Mouse (Mus musculus): ENCODE measurements around the gene Pou3f1. TPM values are rescaled to one million over a fixed set of nuclear protein-coding genes. Genes with fewer than 3 reads are reported as not detected.
A peak's percentile ranks its signal among the peaks of the same experiment; 100 is the strongest.

The Pou3f1 gene
- polyA plus RNA-seq, 1 experiment from 2014 or later = 0.14 TPM

GRCm38 (mm10) chr4:124624111-124624581, 32.5 kb upstream of the Pou3f1 start:
- Histone ChIP-seq H3K4me3 (no peak overlapping the region), H3K27ac (no peak overlapping the region), H3K9me3 (replicated peaks) (no peaks in the 10 kb centered on the region), H3K4me1 (replicated peaks) (peaks cover 9% of the 10 kb centered on the region), H3K9ac (no peak overlapping the region), H3K4me2 (no peak overlapping the region), H3K27me3 (no peaks in the 10 kb centered on the region), H3K36me3 (no peaks in the 10 kb centered on the region)
- ATAC-seq (replicated peaks; ENCODE audit: insufficient number of reproducible peaks, insufficient read depth, low FRiP score, low read depth) = no peak
- WGBS = 27% methylated on average over 7 of the region's 7 CpGs

GRCm38 (mm10) chr4:124626836-124627235, 29.8 kb upstream of the Pou3f1 start:
- H3K36me3 ChIP-seq = no peaks in the 10 kb centered on the region
- H3K9ac ChIP-seq = no peak overlapping the region
- H3K4me3 ChIP-seq = no peak overlapping the region
- H3K4me2 ChIP-seq = no peak overlapping the region
- ATAC-seq (replicated peaks; ENCODE audit: insufficient number of reproducible peaks, insufficient read depth, low FRiP score, low read depth) = no peak
- H3K27ac ChIP-seq = no peak overlapping the region
- H3K4me1 ChIP-seq (replicated peaks) = peaks cover 9% of the 10 kb centered on the region
- H3K27me3 ChIP-seq = peaks cover 5% of the 10 kb centered on the region; the same call in 1 of the 2 replicates
- no peaks in the 10 kb centered on the region for H3K9me3 ChIP-seq (replicated peaks)
- WGBS = 81% methylated on average over 1 of the region's 1 CpGs

GRCm38 (mm10) chr4:124631456-124631855, 25.2 kb upstream of the Pou3f1 start:
- WGBS = 45% methylated on average over 4 of the region's 4 CpGs
- no peak overlapping the region for H3K4me3 ChIP-seq
- no peak for ATAC-seq (replicated peaks; ENCODE audit: insufficient number of reproducible peaks, insufficient read depth, low FRiP score, low read depth)

GRCm38 (mm10) chr4:124632856-124633255, 23.8 kb upstream of the Pou3f1 start:
- Histone ChIP-seq H3K27ac (no peak overlapping the region), H3K4me3 (no peak overlapping the region), H3K4me2 (no peak overlapping the region), H3K36me3 (no peaks in the 10 kb centered on the region), H3K9ac (no peak overlapping the region), H3K9me3 (replicated peaks) (no peaks in the 10 kb centered on the region), H3K4me1 (replicated peaks) (no peaks in the 10 kb centered on the region), H3K27me3 (peaks cover 25% of the 10 kb centered on the region)
- no peak for ATAC-seq (replicated peaks; ENCODE audit: insufficient number of reproducible peaks, insufficient read depth, low FRiP score, low read depth)
- WGBS = 63% methylated on average over 10 of the region's 10 CpGs

More at GRCm38 (mm10) chr4:124631456-124631855, 25.2 kb upstream of the Pou3f1 start:
- no peak overlapping the region for H3K27ac ChIP-seq
- no peak overlapping the region for H3K9ac ChIP-seq
- no peaks in the 10 kb centered on the region for H3K36me3 ChIP-seq
- no peaks in the 10 kb centered on the region for H3K9me3 ChIP-seq (replicated peaks)
- no peak overlapping the region for H3K4me2 ChIP-seq
- H3K4me1 ChIP-seq (replicated peaks) = no peaks in the 10 kb centered on the region
- peaks cover 20% of the 10 kb centered on the region for H3K27me3 ChIP-seq

GRCm38 (mm10) chr4:124633281-124633680, 23.3 kb upstream of the Pou3f1 start:
- Histone ChIP-seq H3K4me1 (replicated peaks) (no peaks in the 10 kb centered on the region), H3K9ac (no peak overlapping the region), H3K4me2 (no peak overlapping the region), H3K9me3 (replicated peaks) (no peaks in the 10 kb centered on the region), H3K27me3 (peaks cover 28% of the 10 kb centered on the region), H3K36me3 (no peaks in the 10 kb centered on the region), H3K27ac (no peak overlapping the region), H3K4me3 (no peak overlapping the region)
- WGBS = 3% methylated on average over 9 of the region's 9 CpGs
- no peak for ATAC-seq (replicated peaks; ENCODE audit: insufficient number of reproducible peaks, insufficient read depth, low FRiP score, low read depth)

GRCm38 (mm10) chr4:124639715-124640114, 16.9 kb upstream of the Pou3f1 start:
- Histone ChIP-seq H3K4me2 (peak overlapping the region; percentile 53), H3K27me3 (peaks cover 36% of the 10 kb centered on the region), H3K27ac (no peak overlapping the region), H3K36me3 (no peaks in the 10 kb centered on the region), H3K4me1 (replicated peaks) (peaks cover 21% of the 10 kb centered on the region), H3K9ac (0 out of 2 replicates have a peak overlapping the region, but pooled peaks have one; percentile 28), H3K4me3 (0 out of 2 replicates have a peak overlapping the region, but pooled peaks have one; percentile 21), H3K9me3 (replicated peaks) (no peaks in the 10 kb centered on the region)
- no peak for ATAC-seq (replicated peaks; ENCODE audit: insufficient number of reproducible peaks, insufficient read depth, low FRiP score, low read depth)
- WGBS = 13% methylated on average over 12 of the region's 12 CpGs

- WGBS = 56% methylated on average over 9 of the region's 9 CpGs
- Histone ChIP-seq H3K4me3 (no peak overlapping the region), H3K4me1 (replicated peaks) (peaks cover 44% of the 10 kb centered on the region), H3K4me2 (no peak overlapping the region), H3K9me3 (replicated peaks) (no peaks in the 10 kb centered on the region), H3K36me3 (no peaks in the 10 kb centered on the region), H3K9ac (no peak overlapping the region), H3K27ac (peak overlapping the region; percentile 61; the same call in 1 of the 2 replicates), H3K27me3 (peaks cover 22% of the 10 kb centered on the region)
- no peak for ATAC-seq (replicated peaks; ENCODE audit: insufficient number of reproducible peaks, insufficient read depth, low FRiP score, low read depth)
Observed at GRCm38 (mm10) chr4:124643859-124644258, 12.7 kb upstream of the Pou3f1 start.

- 14% methylated on average over 3 of the region's 3 CpGs for WGBS
- H3K4me2 ChIP-seq = no peak overlapping the region
- H3K9me3 ChIP-seq (replicated peaks) = no peaks in the 10 kb centered on the region
- H3K36me3 ChIP-seq = no peaks in the 10 kb centered on the region
- H3K4me1 ChIP-seq (replicated peaks) = peaks cover 37% of the 10 kb centered on the region
- 0 out of 2 replicates have a peak overlapping the region, but pooled peaks have one; percentile 61 for H3K27ac ChIP-seq
- H3K4me3 ChIP-seq = no peak overlapping the region
- no peak for ATAC-seq (replicated peaks; ENCODE audit: insufficient number of reproducible peaks, insufficient read depth, low FRiP score, low read depth)
- no peak overlapping the region for H3K9ac ChIP-seq
- peaks cover 13% of the 10 kb centered on the region for H3K27me3 ChIP-seq
Observed at GRCm38 (mm10) chr4:124644974-124645433, 11.6 kb upstream of the Pou3f1 start.

GRCm38 (mm10) chr4:124646591-124646990, 10.0 kb upstream of the Pou3f1 start:
- Histone ChIP-seq H3K36me3 (no peaks in the 10 kb centered on the region), H3K27me3 (peaks cover 9% of the 10 kb centered on the region; the same call in 1 of the 2 replicates), H3K9me3 (replicated peaks) (no peaks in the 10 kb centered on the region), H3K4me1 (replicated peaks) (peaks cover 34% of the 10 kb centered on the region), H3K27ac (peak overlapping the region; percentile 43), H3K9ac (no peak overlapping the region), H3K4me2 (peak overlapping the region; percentile 53), H3K4me3 (peak overlapping the region; percentile 15)
- 0 out of 2 replicates have a peak, but pooled peaks have one; percentile 8 for ATAC-seq (replicated peaks; ENCODE audit: insufficient number of reproducible peaks, insufficient read depth, low FRiP score, low read depth)
- 9% methylated on average over 8 of the region's 8 CpGs for WGBS

- WGBS = 39% methylated on average over 5 of the region's 5 CpGs
- Histone ChIP-seq H3K4me3 (no peak overlapping the region), H3K36me3 (no peaks in the 10 kb centered on the region), H3K4me1 (replicated peaks) (peaks cover 43% of the 10 kb centered on the region), H3K4me2 (no peak overlapping the region), H3K9me3 (replicated peaks) (no peaks in the 10 kb centered on the region), H3K27me3 (peaks cover 9% of the 10 kb centered on the region), H3K27ac (no peak overlapping the region), H3K9ac (no peak overlapping the region)
- no peak for ATAC-seq (replicated peaks; ENCODE audit: insufficient number of reproducible peaks, insufficient read depth, low FRiP score, low read depth)
Observed at GRCm38 (mm10) chr4:124647909-124648308, 8.7 kb upstream of the Pou3f1 start.

GRCm38 (mm10) chr4:124652886-124653285, 3.7 kb upstream of the Pou3f1 start:
- Histone ChIP-seq H3K9me3 (replicated peaks) (no peaks in the 10 kb centered on the region), H3K4me3 (no peak overlapping the region), H3K4me2 (peak overlapping the region; percentile 26), H3K36me3 (no peaks in the 10 kb centered on the region), H3K9ac (no peak overlapping the region), H3K4me1 (replicated peaks) (peaks cover 30% of the 10 kb centered on the region), H3K27me3 (peaks cover 52% of the 10 kb centered on the region), H3K27ac (peak overlapping the region; percentile 78)
- peak; percentile 85 for ATAC-seq (replicated peaks; ENCODE audit: insufficient number of reproducible peaks, insufficient read depth, low FRiP score, low read depth)
- WGBS = 9% methylated on average over 9 of the region's 9 CpGs
